Mouse (Mus musculus) Patski (cell line): ENCODE measurements around the gene Prdm2. TPM values are rescaled to one million over a fixed set of nuclear protein-coding genes. Genes with fewer than 3 reads are reported as not detected.

Experiments used
- ATAC-seq: fragments of 100-300 bp; one replicate; pipeline ENCODE4 v1.8.0; 2021
- CTCF ChIA-PET: fragments of 350-600 bp; sonication (Branson Sonifier 250); formaldehyde crosslinking; loops from one replicate; lab custom pipeline; 2022; ENCODE audit warnings: inconsistent platforms; lab: Charles Lee
- POLR2A ChIA-PET: fragments of 350-600 bp; sonication (Branson Sonifier 250); formaldehyde crosslinking; loops from one replicate; lab custom pipeline; 2022; ENCODE audit warnings: antibody characterized with exemption, inconsistent platforms; lab: Charles Lee
- DNase-seq: peaks from one replicate; pipeline ENCODE4 v3.0.0-alpha.2; 2011; ENCODE audit warnings: low read depth, low spot score
- H3K27me3 ChIP-seq: fragments of 371-371 bp; one replicate; pipeline ENCODE4 v1.5.1; 2021
- CTCF ChIP-seq: fragments of 100-300 bp; IDR thresholded peaks from one replicate; pipeline ENCODE4 v1.5.1; 2021
- in situ Hi-C: fragments of 300-500 bp; cut with MboI; formaldehyde crosslinking; loops from 3 replicates; pipeline ENCODE4 v1.11.1; 2018; ENCODE audit warnings: low pct_unique_long_range_greater_than_20kb, mixed read lengths
- polyA plus RNA-seq: library from polyadenylated mRNA; unstranded; gene quantifications from one replicate; pipeline ENCODE4 v1.2.3, GENCODE M21; 2021

The Prdm2 gene
- polyA plus RNA-seq, 1 experiment from 2014 or later = 17.6 TPM

GRCm38 (mm10) chr4:143238241-143239031 is 25.6 kb upstream of the Prdm2 start:
- in situ Hi-C loops = no loop called here
- no peaks in the 10 kb centered on the region for H3K27me3 ChIP-seq
- ChIA-PET POLR2A (no interaction called here), CTCF (interaction anchor here (1.3 to 2.0 kb wide), 3 partner anchors 36 to 211 kb away, joined by 3 to 7 read pairs (median 4); no protein-coding TSS in a partner anchor)
- ATAC-seq (no peak), DNase-seq (no peak)
- TF ChIP-seq CTCF = peak; percentile 51

- ChIA-PET CTCF (no interaction called here), POLR2A (no interaction called here)
- ATAC-seq (no peak), DNase-seq (no peak)
- no peak for TF ChIP-seq CTCF
- H3K27me3 ChIP-seq = no peaks in the 10 kb centered on the region
- in situ Hi-C loops = no loop called here
Measured at GRCm38 (mm10) chr4:143231790-143232422, 19.1 kb upstream of the Prdm2 start.

GRCm38 (mm10) chr4:143231110-143231509 is 18.3 kb upstream of the Prdm2 start:
- TF ChIP-seq CTCF = no peak
- in situ Hi-C loops = no loop called here
- ChIA-PET CTCF (no interaction called here), POLR2A (no interaction called here)
- no peak for DNase-seq
- no peak for ATAC-seq
- H3K27me3 ChIP-seq = no peaks in the 10 kb centered on the region

GRCm38 (mm10) chr4:143227976-143228375 is 15.2 kb upstream of the Prdm2 start:
- no peaks in the 10 kb centered on the region for H3K27me3 ChIP-seq
- no peak for TF ChIP-seq CTCF
- in situ Hi-C loops = no loop called here
- DNase-seq (no peak), ATAC-seq (no peak)
- POLR2A ChIA-PET = no interaction called here
- CTCF ChIA-PET = interaction anchor here (0.6 to 0.8 kb wide), 2 partner anchors 22 to 64 kb away, joined by 3 read pairs; no protein-coding TSS in a partner anchor

GRCm38 (mm10) chr4:143225886-143226285 is 13.1 kb upstream of the Prdm2 start:
- TF ChIP-seq CTCF = no peak
- in situ Hi-C loops = no loop called here
- no peaks in the 10 kb centered on the region for H3K27me3 ChIP-seq
- DNase-seq (no peak), ATAC-seq (no peak)
- POLR2A ChIA-PET = no interaction called here
- CTCF ChIA-PET = no interaction called here

- no peak for ATAC-seq
- POLR2A ChIA-PET = no interaction called here
- H3K27me3 ChIP-seq = no peaks in the 10 kb centered on the region
- CTCF ChIA-PET = no interaction called here
- DNase-seq = no peak
- TF ChIP-seq CTCF = no peak
- in situ Hi-C loops = no loop called here
Measured at GRCm38 (mm10) chr4:143219316-143219751, 6.5 kb upstream of the Prdm2 start.

GRCm38 (mm10) chr4:143218858-143219257 is 6.1 kb upstream of the Prdm2 start:
- no peak for ATAC-seq
- no peak for DNase-seq
- TF ChIP-seq CTCF = no peak
- in situ Hi-C loops = no loop called here
- CTCF ChIA-PET = no interaction called here
- POLR2A ChIA-PET = no interaction called here
- H3K27me3 ChIP-seq = no peaks in the 10 kb centered on the region

GRCm38 (mm10) chr4:143217189-143217588 is 4.4 kb upstream of the Prdm2 start:
- in situ Hi-C loops = no loop called here
- CTCF ChIA-PET = interaction anchor here (0.7 kb wide), 1 partner anchor 24 kb away, joined by 3 read pairs; no protein-coding TSS in a partner anchor
- ATAC-seq (no peak), DNase-seq (no peak)
- POLR2A ChIA-PET = no interaction called here
- no peak for TF ChIP-seq CTCF
- no peaks in the 10 kb centered on the region for H3K27me3 ChIP-seq

- ChIA-PET CTCF (no interaction called here), POLR2A (no interaction called here)
- ATAC-seq (no peak), DNase-seq (no peak)
- no peak for TF ChIP-seq CTCF
- H3K27me3 ChIP-seq = no peaks in the 10 kb centered on the region
- in situ Hi-C loops = no loop called here
Measured at GRCm38 (mm10) chr4:143214221-143214797, 1.5 kb upstream of the Prdm2 start.

- ChIA-PET CTCF (interaction anchor here (1.6 kb wide), 1 partner anchor 11 kb away, joined by 4 read pairs; no protein-coding TSS in a partner anchor), POLR2A (no interaction called here)
- in situ Hi-C loops = no loop called here
Measured at GRCm38 (mm10) chr4:143213571-143213970, 776 bp upstream of the Prdm2 start.

GRCm38 (mm10) chr4:143213175-143213479 is 332 bp upstream of the Prdm2 start:
- in situ Hi-C loops = no loop called here
- DNase-seq = no peak
- ChIA-PET POLR2A (no interaction called here), CTCF (interaction anchor here (1.6 kb wide), 1 partner anchor 11 kb away, joined by 4 read pairs; no protein-coding TSS in a partner anchor)
- H3K27me3 ChIP-seq = no peaks in the 10 kb centered on the region
- no peak for ATAC-seq
- TF ChIP-seq CTCF = no peak

More at GRCm38 (mm10) chr4:143213571-143213970, 776 bp upstream of the Prdm2 start:
- no peak for TF ChIP-seq CTCF
- DNase-seq = no peak
- H3K27me3 ChIP-seq = no peaks in the 10 kb centered on the region
- no peak for ATAC-seq
